Mouse (Mus musculus) right cerebral cortex, postnatal 14 days (tissue): ENCODE results near the gene Rexo5.

ENCODE experiments used
- DNase-seq: peaks from one replicate; pipeline ENCODE4 v3.0.0; 2022

Rexo5 gene

DNA sequence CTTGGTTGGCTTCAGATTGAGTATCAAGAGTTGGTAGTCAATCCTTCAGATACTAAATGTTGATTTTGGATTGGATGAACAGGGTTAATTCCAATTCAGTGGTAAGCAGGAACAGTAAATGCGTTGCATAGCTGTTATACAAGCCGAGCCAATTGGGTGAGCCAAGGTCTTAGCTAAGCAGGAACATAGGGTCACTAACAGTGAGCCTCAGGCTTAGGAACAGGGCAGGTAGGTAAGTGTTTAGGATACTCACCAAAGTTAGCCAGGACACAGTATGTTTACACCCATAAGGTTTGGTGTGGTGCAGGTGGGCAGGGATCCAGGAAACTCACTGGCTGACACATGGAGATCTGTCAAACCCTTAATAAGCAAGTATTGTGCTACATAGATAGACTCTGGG, 53.6 kb downstream of the Rexo5 start:
- DNase-seq: no peak

GRCm38 (mm10) chr7:119849096-119849495, 55.3 kb downstream of the Rexo5 start:
- peak; percentile 76 for DNase-seq

DNA sequence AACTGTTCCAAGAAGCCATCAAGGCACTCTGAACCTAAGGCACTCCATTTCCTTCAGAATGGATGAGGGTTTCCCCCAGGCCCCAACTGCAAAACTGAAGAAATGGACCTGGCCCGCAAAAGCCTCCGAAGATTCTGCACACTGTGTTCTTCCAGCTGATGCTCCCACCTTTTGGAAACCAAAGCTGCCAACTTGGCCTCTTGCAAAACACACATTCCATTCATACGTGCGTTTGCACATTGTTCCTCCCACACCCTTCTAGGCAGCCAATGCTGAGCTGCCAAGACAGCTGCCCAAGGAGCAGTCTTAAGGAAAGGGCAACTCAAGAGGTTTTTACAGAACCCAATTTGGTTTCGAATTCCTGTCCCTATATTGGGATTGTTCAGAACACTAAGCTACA, 56.9 kb downstream of the Rexo5 start:
- DNase-seq: no peak

DNA sequence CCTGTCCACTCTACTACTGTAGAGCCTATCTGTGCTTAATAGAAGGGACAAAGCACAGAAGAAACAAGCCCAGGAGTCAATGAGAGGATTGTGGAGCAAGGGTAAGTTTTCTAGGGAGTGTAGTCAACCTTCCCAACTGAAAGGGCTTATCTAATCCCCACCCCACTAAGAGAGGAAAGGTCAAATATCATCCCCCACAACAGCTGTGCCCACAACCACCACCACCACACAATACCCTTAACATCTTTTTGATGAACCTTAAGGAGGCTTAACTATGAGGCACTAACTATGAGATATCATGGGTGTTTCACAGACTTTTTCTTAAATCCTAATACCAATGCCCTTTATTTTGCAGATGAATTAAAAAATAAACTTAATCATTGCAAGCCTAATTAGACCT, 58.7 kb downstream of the Rexo5 start:
- no peak for DNase-seq

GRCm38 (mm10) chr7:119853186-119853585, 59.4 kb downstream of the Rexo5 start:
- DNase-seq: no peak

GRCm38 (mm10) chr7:119854362-119854761, 60.6 kb downstream of the Rexo5 start:
- DNase-seq: no peak

- no peak for DNase-seq
Observed at GRCm38 (mm10) chr7:119855031-119855430, 61.2 kb downstream of the Rexo5 start.

- no peak for DNase-seq
Observed at GRCm38 (mm10) chr7:119859476-119859875, 65.7 kb downstream of the Rexo5 start.

GRCm38 (mm10) chr7:119860116-119860515, 66.3 kb downstream of the Rexo5 start:
- DNase-seq: no peak

DNA sequence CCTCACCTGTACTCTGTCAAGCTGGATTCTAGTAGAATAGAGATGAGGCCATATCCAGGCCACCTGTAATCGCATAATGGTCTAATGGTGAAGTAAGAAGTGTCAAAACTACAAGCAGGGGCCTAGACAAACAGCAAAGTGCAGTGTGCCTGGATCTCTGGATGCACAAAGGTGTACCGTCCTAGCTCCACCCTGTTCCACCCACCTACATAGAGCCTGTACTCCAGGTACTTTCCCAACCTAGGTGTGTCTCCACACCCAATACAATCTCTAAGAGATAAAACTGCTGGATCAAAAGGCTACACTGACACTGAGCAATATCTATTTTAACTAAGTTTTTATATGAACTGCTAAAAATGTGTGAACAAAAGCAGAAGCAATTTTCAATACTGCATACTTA, 66.7 kb downstream of the Rexo5 start:
- no peak for DNase-seq

DNA sequence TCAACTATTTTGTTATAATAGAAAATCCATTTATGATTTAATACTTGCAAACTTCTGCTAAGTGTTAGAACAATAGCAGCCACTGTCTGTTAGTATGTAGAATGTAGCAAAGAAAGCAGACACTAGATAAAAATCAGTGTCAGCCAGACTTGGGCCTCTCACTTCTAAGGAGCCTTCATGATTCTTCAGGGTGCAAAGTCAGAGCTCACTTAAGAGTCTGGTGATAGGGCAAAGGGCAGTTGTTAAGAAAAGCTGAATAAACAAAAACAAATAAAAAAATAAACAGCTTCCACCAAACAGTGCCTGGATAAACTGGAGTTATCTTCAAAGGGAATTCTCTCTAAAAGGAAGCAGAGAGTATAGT, 67.1 kb downstream of the Rexo5 start:
- no peak for DNase-seq

DNA sequence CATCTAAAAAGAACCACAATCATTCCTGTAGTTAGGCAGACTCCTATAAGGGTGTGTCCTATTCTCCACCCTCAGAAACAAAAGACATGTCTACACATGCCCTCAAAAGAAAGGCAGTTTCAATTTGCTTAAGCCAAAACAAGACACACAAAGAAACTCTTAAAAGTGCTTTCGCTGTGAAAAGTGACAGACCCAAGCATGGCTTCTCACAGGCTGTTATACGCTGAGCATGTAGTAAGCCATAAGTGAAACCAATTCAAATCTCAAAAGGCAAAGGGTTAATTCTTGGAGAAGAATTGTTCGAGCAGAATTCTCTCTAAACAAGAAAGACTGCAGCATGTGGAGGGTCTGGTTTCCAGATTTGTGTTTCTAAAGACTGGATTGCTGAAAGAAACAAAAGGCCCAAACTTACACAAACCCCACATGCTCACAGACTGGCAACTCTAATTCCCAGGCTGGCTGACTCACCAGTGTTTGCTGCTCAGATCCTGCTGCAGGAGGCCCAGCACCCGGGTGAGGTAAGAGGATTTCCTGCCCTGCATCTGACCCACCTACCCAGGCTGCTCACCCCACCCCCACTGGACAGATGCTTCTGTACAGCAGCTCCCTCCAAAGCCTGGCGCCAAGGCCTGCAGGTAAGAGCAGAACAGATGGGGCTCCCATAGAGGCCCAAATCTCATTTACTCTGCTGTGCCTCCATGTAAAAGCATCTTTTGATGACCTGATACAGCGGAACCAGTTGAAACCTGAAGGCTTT, 67.7 kb downstream of the Rexo5 start:
- DNase-seq: peak; percentile 39

DNA sequence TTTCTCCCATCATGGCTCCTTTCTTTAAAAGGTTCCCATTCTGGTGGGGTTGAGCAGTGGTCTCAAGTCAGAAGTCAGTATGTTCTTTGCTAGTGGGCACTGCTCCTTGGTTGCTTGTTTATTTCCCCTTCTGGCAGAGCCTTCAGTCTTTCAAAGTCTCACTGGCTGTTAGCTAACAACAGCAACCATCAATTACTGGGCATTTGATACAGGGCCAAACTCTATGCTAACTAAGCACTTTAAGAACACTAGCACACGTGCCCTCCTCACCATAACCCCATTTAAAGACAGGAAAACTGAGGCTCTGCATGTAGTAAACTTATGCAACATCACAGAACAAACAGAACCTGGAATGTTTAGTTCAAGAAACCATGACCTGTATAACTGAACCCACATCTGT, 68.4 kb downstream of the Rexo5 start:
- no peak for DNase-seq

DNA sequence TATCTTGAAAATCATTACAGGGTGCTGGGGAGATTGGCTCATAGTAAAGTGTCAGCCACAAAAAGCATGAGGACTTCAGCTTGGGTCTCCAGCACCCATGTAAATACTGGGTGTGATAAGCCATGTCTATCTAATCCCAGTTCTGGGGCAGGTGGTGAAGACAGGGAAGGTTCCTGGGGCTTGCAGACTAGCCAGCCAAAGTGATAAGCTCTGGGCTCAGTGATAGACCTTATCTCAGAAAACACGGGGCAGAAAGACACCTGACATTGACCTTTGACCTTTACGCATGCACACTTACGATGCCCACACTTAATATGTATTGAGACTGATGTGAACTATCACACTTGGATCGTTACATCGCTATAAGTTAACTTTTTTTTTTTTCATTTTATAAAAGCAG, 70.7 kb downstream of the Rexo5 start:
- DNase-seq: no peak

GRCm38 (mm10) chr7:119866136-119866535, 72.3 kb downstream of the Rexo5 start:
- no peak for DNase-seq

- no peak for DNase-seq
Observed at GRCm38 (mm10) chr7:119872204-119872603, 78.4 kb downstream of the Rexo5 start.

- no peak for DNase-seq
Observed at GRCm38 (mm10) chr7:119873050-119873449, 79.2 kb downstream of the Rexo5 start.

DNA sequence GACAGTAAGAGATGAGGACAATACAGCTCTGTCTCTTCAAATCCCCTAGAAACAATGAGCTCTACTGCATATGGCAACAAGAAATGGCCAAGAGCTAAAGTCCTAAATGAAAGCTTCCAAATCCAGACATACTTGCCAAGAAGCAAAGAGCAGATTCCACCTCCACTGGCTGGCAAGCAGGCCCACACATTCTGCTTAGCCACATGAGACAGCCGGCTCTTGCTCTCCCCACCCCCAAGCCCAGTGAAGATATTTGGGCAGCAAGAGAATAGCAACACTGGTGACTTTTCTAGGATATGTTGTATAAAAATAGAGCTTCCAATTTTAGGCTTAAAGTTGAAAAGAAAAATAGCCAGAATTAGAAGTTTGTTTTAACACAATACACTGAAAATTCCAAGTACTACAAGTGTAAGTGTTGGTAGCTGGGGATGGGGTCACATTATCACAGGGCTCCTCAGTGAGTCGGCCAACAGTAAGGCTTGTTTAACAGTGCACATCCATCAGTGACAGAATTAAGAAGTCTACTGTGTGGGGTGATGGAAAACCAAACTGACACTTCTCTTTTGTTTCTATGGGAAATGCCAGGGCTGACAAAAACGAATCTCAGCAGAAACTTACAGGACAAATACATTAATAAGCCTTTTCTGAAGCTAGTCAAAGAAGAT, 82.1 kb downstream of the Rexo5 start:
- DNase-seq: peak; percentile 29

- DNase-seq: no peak
Observed at GRCm38 (mm10) chr7:119879171-119879570, 85.4 kb downstream of the Rexo5 start.

- DNase-seq: no peak
Observed at GRCm38 (mm10) chr7:119880345-119880744, 86.5 kb downstream of the Rexo5 start.

GRCm38 (mm10) chr7:119881229-119881628, 87.4 kb downstream of the Rexo5 start:
- no peak for DNase-seq

DNA sequence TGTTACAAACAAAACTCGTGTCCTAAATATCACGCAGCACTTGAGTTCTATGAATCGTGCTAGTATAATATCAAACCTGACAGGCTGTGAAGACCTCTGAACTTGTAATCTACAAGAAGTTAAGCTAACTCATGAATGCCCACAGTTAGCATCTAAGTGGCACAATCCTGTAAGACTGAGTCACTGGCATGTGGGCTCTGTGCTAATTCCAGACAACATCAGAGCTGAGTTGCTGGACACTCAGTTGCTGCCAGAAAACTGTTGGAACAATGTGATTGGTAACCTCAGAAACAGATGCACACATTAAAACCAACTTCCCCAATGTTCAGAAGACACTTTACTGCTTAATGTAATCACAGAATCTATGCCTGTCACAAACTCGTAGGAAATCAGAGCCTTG, 94.1 kb downstream of the Rexo5 start:
- DNase-seq: no peak

DNA sequence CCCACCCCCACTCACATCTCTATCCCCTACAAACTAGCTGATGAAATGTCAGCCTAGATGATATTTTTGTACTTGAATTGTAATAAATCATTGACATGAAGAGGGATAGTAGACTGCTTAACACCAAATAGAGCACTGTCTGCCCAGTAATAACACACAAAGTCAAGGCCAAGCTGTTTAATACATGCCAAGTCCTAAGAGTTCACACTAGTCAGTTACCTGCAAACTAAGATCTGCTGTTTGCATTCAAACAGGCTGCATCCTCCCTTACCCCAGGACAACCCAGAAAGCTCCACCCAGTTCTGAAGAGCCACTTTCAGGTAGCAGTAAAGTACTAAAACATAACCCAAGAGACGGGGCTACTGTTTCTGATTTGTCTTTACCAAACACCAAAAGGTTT, 98.4 kb downstream of the Rexo5 start:
- no peak for DNase-seq

- no peak for DNase-seq
Observed at GRCm38 (mm10) chr7:119892742-119893141, 98.9 kb downstream of the Rexo5 start.
